Mouse (Mus musculus): ENCODE data around the gene Rab3b. TPM values are rescaled to one million over a fixed set of nuclear protein-coding genes. Genes with fewer than 3 reads are reported as not detected.

The Rab3b gene
- total RNA-seq (2012; rRNA removed): not detected in 2 replicates
- polyA plus RNA-seq (2012; ENCODE audit: insufficient read depth in 1 of 2, insufficient read length in 2 of 2, low read depth in 1 of 2, low replicate concordance in 2 of 2, missing spikeins in 1 of 2): under 1 TPM in 1 of 2 experiments, not detected in 1; 0.11 TPM

DNA sequence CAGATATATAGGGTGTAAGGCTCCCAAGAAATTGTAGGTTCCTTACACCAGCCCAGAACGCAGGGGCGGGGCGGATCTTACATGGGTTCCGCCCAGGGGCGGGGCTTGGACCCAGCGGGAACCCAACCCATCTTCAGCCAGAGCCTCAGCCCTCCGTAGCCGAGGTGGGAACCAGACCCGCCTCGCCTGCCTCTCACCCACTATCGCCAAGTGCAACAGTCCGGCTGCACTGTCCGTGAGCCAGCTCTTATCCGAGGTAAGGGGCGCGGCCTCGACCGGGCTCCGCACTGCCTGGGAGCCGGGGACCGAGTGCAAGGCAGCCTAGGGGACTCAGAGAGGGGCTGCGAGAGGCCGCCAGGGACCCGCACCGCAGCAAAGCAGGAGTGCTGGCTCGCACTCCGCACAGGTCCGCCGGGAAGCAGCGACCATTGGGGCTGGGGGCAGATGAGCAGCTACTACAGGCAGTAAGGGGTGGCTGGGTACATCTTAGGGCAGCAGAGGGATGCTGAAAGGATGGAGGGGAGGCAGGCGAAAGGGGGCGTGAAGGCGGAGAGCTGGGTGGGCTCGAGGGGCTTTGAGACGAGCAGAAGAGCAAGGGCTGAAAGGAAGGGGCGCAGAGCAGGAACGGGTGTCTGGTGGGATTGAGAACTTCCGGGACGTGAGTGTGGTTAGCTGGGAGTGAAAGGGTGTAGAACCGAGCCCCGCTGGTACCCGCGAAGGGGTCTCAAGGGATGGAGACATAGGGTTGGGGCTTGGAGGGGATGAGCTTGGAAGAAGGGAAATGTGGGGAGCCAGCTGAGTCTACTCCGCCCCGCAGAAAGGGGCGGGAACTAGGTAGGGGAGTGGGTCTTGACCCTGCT is at the start of gene Rab3b:
Gene Rab3b (plus strand): TSS at position 101 of the 860 bp plus-strand sequence.
- no peak within 1 kb of the TSS for H3K4me3 ChIP-seq (ENCODE audit: control insufficient read depth in 1 of 2, insufficient read depth in 1 of 2, low read depth in 2 of 2, low read length in 2 of 2)
- no peak for DNase-seq (ENCODE audit: low read depth, low spot score)
- no peaks in the 10 kb centered on the region for H3K9me3 ChIP-seq (replicated peaks; ENCODE audit: insufficient read depth, low read length)
- H3K27ac ChIP-seq (ENCODE audit: control insufficient read depth, low read depth, low read length): no peak within 1 kb of the TSS
- H3K9ac ChIP-seq (ENCODE audit: control insufficient read depth, low read depth, low read length, poor library complexity, severe bottlenecking): no peak within 1 kb of the TSS
- no peaks in the 10 kb centered on the region for H3K4me1 ChIP-seq (ENCODE audit: control insufficient read depth in 1 of 2, insufficient read depth in 2 of 2, low read length in 2 of 2)
- H3K27me3 ChIP-seq (ENCODE audit: control insufficient read depth in 1 of 2, insufficient read depth in 2 of 2, low read length in 2 of 2): no peaks in the 10 kb centered on the region
- no peaks in the 10 kb centered on the region for H3K79me2 ChIP-seq (ENCODE audit: control insufficient read depth, insufficient read depth, low read length, poor library complexity)
- TF ChIP-seq NRF1 (IDR thresholded peaks at IDR 0.05; ENCODE audit: insufficient read depth, low read depth, low read length, poor library complexity, severe bottlenecking): no peak
- no peak for TF ChIP-seq GABPA (IDR thresholded peaks at IDR 0.05; ENCODE audit: low read depth, low read length)
- TF ChIP-seq ZMIZ1 (IDR thresholded peaks at IDR 0.05; ENCODE audit: low read depth, low read length): no peak
- no peak for TF ChIP-seq NELFE (IDR thresholded peaks at IDR 0.05; ENCODE audit: low read depth, low read length)
- no peak for TF ChIP-seq MAFK (IDR thresholded peaks at IDR 0.05; ENCODE audit: borderline replicate concordance, low read depth, low read length)
- no peak for TF ChIP-seq USF2 (IDR thresholded peaks at IDR 0.05; ENCODE audit: borderline replicate concordance in 1 of 2, insufficient read depth in 1 of 2, low read depth in 1 of 2, low read length in 2 of 2)
- TF ChIP-seq EP300 (IDR thresholded peaks at IDR 0.05; ENCODE audit: low read depth in 1 of 2, low read length in 2 of 2): no peak
- TF ChIP-seq TCF12 (IDR thresholded peaks at IDR 0.05; ENCODE audit: low read depth, low read length): no peak
- no peak for TF ChIP-seq USF1 (IDR thresholded peaks at IDR 0.05; ENCODE audit: low read depth, low read length)
- no peak for TF ChIP-seq E2F4 (IDR thresholded peaks at IDR 0.05; ENCODE audit: borderline replicate concordance, low read depth, low read length)
- no peak for TF ChIP-seq MEF2A (IDR thresholded peaks at IDR 0.05; ENCODE audit: extremely low read depth, insufficient replicate concordance, low read depth, low read length, poor library complexity, severe bottlenecking)
- TF ChIP-seq GATA1 (IDR thresholded peaks at IDR 0.05; ENCODE audit: low read depth, low read length): no peak
- H3K36me3 ChIP-seq (ENCODE audit: control insufficient read depth in 1 of 2, insufficient read depth in 2 of 2, low read length in 2 of 2): no peaks in the 10 kb centered on the region

- Histone ChIP-seq H3K4me1 (ENCODE audit: control insufficient read depth in 1 of 2, insufficient read depth in 2 of 2, low read length in 2 of 2) (peaks cover 5 to 9% of the 10 kb centered on the region in 2 experiments), H3K27ac (ENCODE audit: control insufficient read depth, low read depth, low read length) (no peak overlapping the region), H3K9me3 (replicated peaks; ENCODE audit: insufficient read depth, low read length) (no peaks in the 10 kb centered on the region), H3K36me3 (ENCODE audit: control insufficient read depth in 1 of 2, insufficient read depth in 2 of 2, low read length in 2 of 2) (peaks cover 12 to 20% of the 10 kb centered on the region in 2 experiments), H3K4me3 (ENCODE audit: control insufficient read depth in 1 of 2, insufficient read depth in 1 of 2, low read depth in 2 of 2, low read length in 2 of 2) (no peak overlapping the region), H3K79me2 (ENCODE audit: control insufficient read depth, insufficient read depth, low read length, poor library complexity) (peaks cover 23% of the 10 kb centered on the region), H3K9ac (ENCODE audit: control insufficient read depth, low read depth, low read length, poor library complexity, severe bottlenecking) (no peak overlapping the region), H3K27me3 (ENCODE audit: control insufficient read depth in 1 of 2, insufficient read depth in 2 of 2, low read length in 2 of 2) (no peaks in the 10 kb centered on the region)
- DNase-seq (ENCODE audit: low read depth, low spot score): no peak
- no peak for TF ChIP-seq HCFC1 (IDR thresholded peaks at IDR 0.05; ENCODE audit: low read depth, low read length)
- no peak for TF ChIP-seq UBTF (IDR thresholded peaks at IDR 0.05; ENCODE audit: borderline replicate concordance, insufficient read depth, low read depth, low read length)
- TF ChIP-seq TBP (IDR thresholded peaks at IDR 0.05; ENCODE audit: low read depth, low read length): no peak
- TF ChIP-seq TAL1 (IDR thresholded peaks at IDR 0.05; ENCODE audit: low read length): no peak
- TF ChIP-seq POLR2A (IDR thresholded peaks at IDR 0.05; ENCODE audit: control insufficient read depth in 1 of 2, insufficient read depth in 1 of 2, low read depth in 1 of 2, low read length in 2 of 2, poor library complexity in 1 of 2): no peak
- no peak for TF ChIP-seq JUND (IDR thresholded peaks at IDR 0.05; ENCODE audit: low read depth, low read length)
These were observed 48.2 kb upstream of the Rab3b start for GRCm38 (mm10) chr4:108830698-108831097.

Data from MEL (cell line).